Mouse (Mus musculus): ENCODE results near the gene Cnot1.
A peak's percentile ranks its signal among the peaks of the same experiment; 100 is the strongest.

Cnot1 gene

DNA sequence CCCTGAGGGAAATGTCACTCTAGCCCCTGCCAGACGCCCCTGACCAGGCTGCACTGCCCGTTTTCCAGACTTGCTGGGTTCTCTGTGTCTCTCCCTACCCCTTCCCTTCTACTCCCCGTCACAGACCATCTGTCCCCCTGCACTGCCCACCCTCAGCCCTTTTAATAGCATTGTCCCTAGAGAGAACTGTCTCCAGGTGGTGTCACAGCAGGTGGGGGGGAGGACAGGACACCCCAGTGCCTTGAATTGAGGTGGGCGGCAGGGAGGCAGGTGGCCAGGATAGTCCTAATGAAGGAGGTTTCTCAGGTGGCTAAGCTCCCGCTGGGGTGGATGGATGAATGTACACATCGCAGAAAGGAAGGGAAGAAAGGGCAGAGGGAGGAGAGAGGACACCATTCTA, 112.6 kb downstream of the Cnot1 start:
- no peak for DNase-seq (ENCODE audit: low spot score in 2 of 2)

DNA sequence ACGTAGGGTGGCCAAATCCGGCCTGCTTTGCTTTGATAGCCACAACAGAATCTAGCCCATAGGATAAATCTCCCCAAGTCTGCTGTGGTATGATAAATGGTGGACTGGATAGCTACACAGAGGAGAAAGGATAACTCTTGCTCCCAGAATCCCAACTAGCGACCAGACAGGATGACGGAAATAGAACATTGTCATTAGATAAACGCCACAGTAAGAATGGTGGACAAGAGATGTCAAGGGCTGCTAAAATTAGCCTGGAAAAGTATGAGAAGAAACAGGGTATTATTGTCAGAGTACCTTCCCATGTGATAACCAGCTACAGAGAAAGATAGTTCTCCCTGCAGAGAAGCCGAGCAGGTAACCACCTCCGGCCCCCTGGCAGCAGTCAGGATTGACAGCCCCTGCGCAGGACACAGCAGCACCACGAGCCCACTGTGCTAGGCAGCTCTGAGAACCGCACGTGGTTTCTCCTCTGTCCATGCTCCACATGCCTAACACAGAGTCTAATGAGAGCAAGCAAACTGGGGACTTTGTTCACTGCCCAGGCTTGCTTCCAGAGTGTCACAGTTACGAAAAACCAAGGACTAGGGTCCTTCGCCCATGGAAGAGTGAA, 116.2 kb downstream of the Cnot1 start:
- no peak for DNase-seq (ENCODE audit: low spot score in 2 of 2)

DNA sequence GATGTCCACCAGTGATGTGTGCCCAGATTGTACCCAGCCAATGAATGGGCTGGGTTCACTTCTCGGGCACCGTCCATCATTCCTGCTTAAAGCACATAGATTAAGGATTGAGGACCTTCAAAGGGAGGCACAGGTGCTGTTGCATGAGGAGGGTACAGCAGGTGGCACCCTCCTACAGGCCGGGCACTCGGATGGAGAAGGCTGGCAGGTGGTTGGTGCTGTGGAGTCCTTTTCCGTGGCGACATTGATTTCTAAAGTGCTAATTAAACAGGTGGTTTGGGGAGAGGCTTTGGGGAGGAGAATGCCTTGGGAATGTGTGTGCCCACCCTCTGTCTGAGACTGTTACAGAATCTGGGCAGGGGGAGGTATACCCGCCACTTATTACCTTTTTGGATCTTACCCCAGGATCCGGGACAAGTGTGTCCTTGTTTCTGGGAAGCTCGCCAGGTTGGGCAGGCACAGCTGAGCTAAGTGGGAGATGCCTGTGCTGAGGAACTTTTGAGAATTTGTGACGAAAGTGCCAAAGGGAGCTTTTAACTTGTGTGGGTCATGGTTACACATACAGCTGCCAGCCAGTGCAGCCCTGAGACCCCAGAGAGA, 119.1 kb downstream of the Cnot1 start:
- peak in 1 of 2 experiments; percentile 61 for DNase-seq (ENCODE audit: low spot score in 2 of 2)

DNA sequence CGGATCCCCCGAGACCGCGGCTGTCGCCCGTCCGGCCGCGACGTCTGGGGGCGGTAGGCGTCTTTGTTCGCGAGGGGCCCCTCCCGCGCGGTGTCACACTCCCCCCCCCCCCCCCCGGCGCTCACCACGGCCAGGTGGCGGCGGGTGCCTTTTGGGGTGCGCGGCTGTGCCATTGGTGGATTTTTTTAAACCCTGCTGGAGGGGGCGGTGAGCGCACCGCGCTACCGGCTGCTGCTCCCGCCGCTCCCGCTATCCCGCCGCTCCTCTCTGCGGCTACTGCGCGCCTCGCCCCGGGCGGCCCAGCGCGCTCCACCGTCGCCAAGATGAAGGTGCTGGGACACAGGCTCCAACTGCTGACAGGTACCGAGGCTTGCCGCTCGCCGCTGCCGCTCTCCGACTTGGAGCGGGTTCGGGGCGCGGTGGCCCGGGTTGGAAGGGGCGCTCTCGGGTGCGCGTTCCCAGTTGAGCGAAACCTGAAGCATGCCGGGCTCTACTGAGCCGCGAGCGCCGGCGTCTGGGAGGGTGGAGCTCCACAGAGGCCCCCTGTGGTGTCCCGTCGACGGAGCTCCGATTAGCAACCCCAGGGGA, 129.1 kb downstream of the Cnot1 start:
- no peak for DNase-seq (ENCODE audit: low spot score in 2 of 2)

DNA sequence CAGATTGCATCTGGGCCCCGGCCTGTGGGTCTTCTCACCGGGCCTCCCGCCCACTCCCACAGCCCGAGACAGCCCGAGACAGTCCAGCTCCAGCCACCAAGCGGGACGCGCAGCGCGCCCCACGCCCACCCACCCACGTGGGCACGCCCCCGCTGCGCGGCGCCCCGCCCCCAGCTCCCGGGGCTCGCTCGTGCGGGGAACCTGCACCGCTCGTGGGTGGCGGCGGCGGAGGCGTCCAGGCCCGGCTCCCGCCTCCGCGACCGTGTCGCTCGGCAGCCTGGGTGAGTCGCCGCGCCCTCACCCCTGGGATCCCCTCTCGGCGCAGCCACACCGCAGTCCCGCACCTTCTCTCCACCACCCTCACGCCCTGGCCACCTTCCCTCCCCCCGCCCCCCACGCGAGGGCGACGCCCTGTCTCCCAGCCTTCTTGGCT, 129.7 kb downstream of the Cnot1 start:
- no peak for DNase-seq (ENCODE audit: low spot score in 2 of 2)

DNA sequence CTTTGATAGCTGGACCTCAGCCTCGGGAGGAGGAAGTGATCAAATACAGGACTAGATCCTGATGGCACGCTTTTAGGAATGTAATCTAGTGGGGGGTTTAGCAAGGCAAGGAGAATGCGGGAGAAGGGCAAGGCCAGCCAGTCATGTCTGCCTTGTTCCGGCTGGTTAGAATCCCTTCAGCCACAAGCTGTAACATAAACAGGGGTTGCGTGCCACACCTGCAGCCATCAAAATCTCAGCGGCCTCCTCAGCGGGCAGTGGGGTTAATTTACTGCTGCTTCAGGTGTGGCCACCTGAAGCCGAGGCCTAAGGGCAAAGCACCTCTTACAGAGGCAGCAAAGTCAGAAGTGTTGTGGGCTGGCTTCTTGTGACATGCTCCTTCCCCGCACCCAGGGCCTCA, 130.6 kb downstream of the Cnot1 start, which contains the start of gene Ndrg4:
TSS of gene Ndrg4 (plus strand) at position 350 of the 400 bp plus-strand sequence.
- DNase-seq (ENCODE audit: low spot score in 2 of 2), result no peak

DNA sequence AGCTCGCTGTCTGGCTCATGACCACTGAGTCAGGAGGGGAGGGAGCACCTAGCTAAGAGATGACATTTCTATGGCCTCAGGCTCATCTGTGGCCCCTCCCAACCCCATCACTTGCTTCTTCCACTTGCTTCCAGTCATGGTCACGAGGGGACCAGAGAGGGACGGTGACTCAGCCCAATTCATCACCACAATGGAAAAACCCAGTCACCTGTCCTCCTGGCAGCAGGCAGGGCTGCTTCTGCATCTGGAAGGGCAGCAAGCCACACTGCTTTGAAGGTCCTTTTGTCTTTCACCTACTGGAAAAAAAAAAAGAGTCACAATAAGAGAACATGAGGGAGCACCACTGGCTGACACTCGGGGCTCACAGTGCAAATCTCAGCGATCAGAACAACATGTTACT, 134.5 kb downstream of the Cnot1 start:
- no peak for DNase-seq (ENCODE audit: low spot score in 2 of 2)

DNA sequence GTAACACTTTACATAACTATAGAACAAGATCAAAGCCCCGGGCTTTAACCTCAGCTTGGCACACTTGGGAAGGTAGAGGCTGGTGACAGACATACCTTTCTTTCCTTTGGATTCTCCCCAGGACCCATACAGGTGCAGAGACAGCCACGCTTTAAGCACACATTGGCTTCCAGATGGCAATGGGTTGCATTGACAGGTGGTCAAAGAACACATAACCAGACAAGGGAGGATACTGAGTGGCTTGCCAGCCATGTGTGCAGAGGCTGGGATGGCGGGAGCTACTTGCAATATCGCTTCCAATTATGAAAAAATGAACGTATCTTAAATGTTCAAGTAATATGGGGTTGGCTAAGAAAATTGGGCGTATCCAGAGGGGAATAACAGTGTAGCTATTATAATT, 135.4 kb downstream of the Cnot1 start:
- no peak for DNase-seq (ENCODE audit: low spot score in 2 of 2)

DNA sequence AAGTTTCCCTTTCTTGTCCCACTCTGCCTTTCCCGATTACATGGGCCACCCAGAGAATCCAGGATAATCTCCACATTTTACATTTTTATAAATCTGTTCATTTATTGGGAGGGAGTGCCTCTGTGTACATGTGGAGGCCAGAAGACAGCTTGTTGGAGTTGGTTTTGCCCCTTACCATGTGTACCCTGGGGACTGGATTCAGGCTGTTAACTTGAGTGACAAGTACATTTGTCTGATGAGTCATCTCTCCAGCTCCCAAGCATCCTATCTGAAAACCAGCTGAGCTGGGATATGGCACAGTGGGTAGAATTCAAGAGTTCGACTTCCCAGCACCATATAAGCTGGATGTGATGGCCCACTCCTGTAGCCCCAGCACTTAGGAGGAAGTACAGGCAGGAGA, 137.3 kb downstream of the Cnot1 start:
- no peak for DNase-seq (ENCODE audit: low spot score in 2 of 2)

All from frontal cortex, postnatal 25 days (tissue).